Mouse (Mus musculus): ENCODE data around the gene Zbtb8os.

Zbtb8os gene

DNA sequence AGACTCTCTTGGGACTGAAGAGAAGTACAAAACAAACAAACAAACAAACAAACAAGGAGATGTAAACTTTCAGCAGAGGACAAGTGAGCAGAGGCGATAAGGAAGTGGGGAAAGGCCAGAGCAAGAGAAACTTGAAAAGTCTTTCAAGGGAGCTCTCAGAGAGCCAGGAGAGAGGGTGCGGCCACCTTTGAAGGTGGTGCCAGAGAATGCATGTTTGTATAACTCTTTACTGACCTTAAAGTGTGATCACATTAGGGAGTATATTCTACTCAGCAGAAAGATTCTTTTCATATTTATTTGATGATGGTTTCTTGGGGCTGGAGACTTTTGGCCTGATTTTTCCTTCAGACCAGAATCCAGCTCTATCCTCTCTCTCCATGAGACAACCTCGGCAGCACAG, 61.5 kb downstream of the Zbtb8os start:
- no peaks in the 10 kb centered on the region for H3K36me3 ChIP-seq (ENCODE audit: insufficient read depth, low read length)
- H3K27me3 ChIP-seq (ENCODE audit: insufficient read depth, low read length) = no peaks in the 10 kb centered on the region
- no peaks in the 10 kb centered on the region for H3K9me3 ChIP-seq (ENCODE audit: low read length)
- H3K4me3 ChIP-seq (replicated peaks; ENCODE audit: low read length) = no peak overlapping the region
- peaks cover 75% of the 10 kb centered on the region for H3K4me1 ChIP-seq (replicated peaks; ENCODE audit: low read depth, low read length)
- TF ChIP-seq POU5F1 (IDR thresholded peaks at IDR 0.05; ENCODE audit: borderline replicate concordance, low read length) = no peak
- no peak for TF ChIP-seq NANOG (IDR thresholded peaks at IDR 0.05; ENCODE audit: borderline replicate concordance, low read length)
- no peak for TF ChIP-seq CTCF (conservative IDR thresholded peaks at IDR 0.05; ENCODE audit: low read length)

DNA sequence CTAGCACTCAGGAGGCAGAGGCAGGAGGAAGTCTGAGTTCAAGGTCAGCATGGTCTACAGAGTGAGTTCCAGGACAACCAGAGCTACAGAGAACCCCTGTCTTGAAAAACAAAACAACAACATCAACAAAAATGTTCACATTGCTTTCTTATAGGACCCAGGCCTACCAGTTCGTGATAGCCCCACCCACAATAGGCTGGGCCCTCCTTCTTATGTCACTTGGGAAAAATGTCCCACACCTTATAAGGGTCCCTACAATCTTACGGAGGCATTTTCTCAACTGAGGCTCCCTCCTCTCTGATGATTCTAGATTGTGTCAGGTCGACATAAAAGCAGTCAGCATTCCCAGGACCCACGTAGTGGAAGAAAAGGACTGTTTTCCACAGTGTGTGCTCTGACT, 64.3 kb downstream of the Zbtb8os start:
- Histone ChIP-seq H3K9me3 (ENCODE audit: low read length) (no peaks in the 10 kb centered on the region), H3K4me3 (replicated peaks; ENCODE audit: low read length) (no peak overlapping the region), H3K27me3 (ENCODE audit: insufficient read depth, low read length) (no peaks in the 10 kb centered on the region), H3K36me3 (ENCODE audit: insufficient read depth, low read length) (no peaks in the 10 kb centered on the region), H3K4me1 (replicated peaks; ENCODE audit: low read depth, low read length) (peaks cover 48% of the 10 kb centered on the region)
- TF ChIP-seq NANOG (IDR thresholded peaks at IDR 0.05; ENCODE audit: borderline replicate concordance, low read length) = no peak
- no peak for TF ChIP-seq CTCF (conservative IDR thresholded peaks at IDR 0.05; ENCODE audit: low read length)

Measured in E14TG2a.4 (cell line).